8 mouse cellular contexts compared by ENCODE assay signal in genomic region chr5:38563121-38563520, GRCm38 (mm10). TPM values are rescaled to one million over a fixed set of nuclear protein-coding genes. Genes with fewer than 3 reads are reported as not detected.
DNase-seq lines count a peak whose midpoint lies in the region; ATAC-seq lines count a peak whose summit lies in the region.

Gene Wdr1, minus strand, starts transcription at chr5:38563221.

- H3K4me2 ChIP-seq in hindbrain, embryonic 16.5 days (ENCODE audit: low read length), result peak within 1 kb of the TSS; percentile 80

- H3K27ac ChIP-seq in hindbrain, embryonic 16.5 days (ENCODE audit: low read depth, low read length), result peak within 1 kb of the TSS; percentile 90
- H3K27ac ChIP-seq in macrophage, result peak within 1 kb of the TSS; percentile 84

- H3K9ac ChIP-seq in hindbrain, embryonic 16.5 days (ENCODE audit: low read depth, low read length), result peak within 1 kb of the TSS; percentile 95

- H3K36me3 ChIP-seq in hindbrain, embryonic 16.5 days (ENCODE audit: control insufficient read depth, insufficient read depth, low read length), result no peaks in the 10 kb centered on the region
- H3K36me3 ChIP-seq in macrophage (ENCODE audit: inconsistent target), result peaks cover 18% of the 10 kb centered on the region

- H3K27me3 ChIP-seq in hindbrain, embryonic 16.5 days (replicated peaks; ENCODE audit: control insufficient read depth, insufficient read depth, low read length), result no peaks in the 10 kb centered on the region

- H3K4me1 ChIP-seq in hindbrain, embryonic 16.5 days (ENCODE audit: control insufficient read depth, insufficient read depth, low read depth, low read length), result peaks cover 22% of the 10 kb centered on the region

- WGBS in hindbrain, embryonic 16.5 days, result 75% methylated on average over 2 of the region's 2 CpGs
- 91% methylated on average over 2 of the region's 2 CpGs for WGBS in macrophage (ENCODE audit: missing documents)

- peak within 1 kb of the TSS; percentile 92 for H3K4me3 ChIP-seq in hindbrain, embryonic 16.5 days (ENCODE audit: low read length)
- peak within 1 kb of the TSS; percentile 61 for H3K4me3 ChIP-seq in macrophage (ENCODE audit: inconsistent target)

- H3K9me3 ChIP-seq in hindbrain, embryonic 16.5 days (ENCODE audit: control insufficient read depth, low read length), result no peaks in the 10 kb centered on the region

- peaks cover 24% of the 10 kb centered on the region for H3K79me2 ChIP-seq in macrophage (ENCODE audit: inconsistent target)

- no peak for ATAC-seq in hindbrain, embryonic 16.5 days

- DNase-seq in frontal cortex, adult 2 months (ENCODE audit: extremely low spot score in 1 of 2, low spot score in 1 of 2), result no peak
- DNase-seq in frontal cortex, postnatal 25 days (ENCODE audit: low spot score in 2 of 2), result no peak
- DNase-seq in adrenal gland, adult 2 months, result no peak
- no peak for DNase-seq in gastrocnemius, adult 18-20 months (ENCODE audit: low spot score)
- no peak for DNase-seq in thymus, postnatal 25 days
- no peak for DNase-seq in natural killer cell, adult 2 months (ENCODE audit: low spot score in 2 of 2)

RNA-seq across cellular contexts. Expression of gene Wdr1, which starts in this region (rescaled TPM):
- polyA plus RNA-seq in frontal cortex, adult 2 months (2012; rRNA removed), result 167 and 173 TPM in 2 replicates
- 100 to 1,000 TPM; 149 to 155 TPM for total RNA-seq in adrenal gland, adult 2 months (2021)
- 62.9 and 65.8 TPM in 2 replicates for polyA plus RNA-seq in adrenal gland, adult 2 months (2012; rRNA removed)
- total RNA-seq in gastrocnemius, adult 18-20 months (2021), result 10 to 100 TPM; 38.3 to 70.3 TPM
- polyA plus RNA-seq in hindbrain, embryonic 16.5 days (2015; fragmentation: Nextera tagmentation; extraction: Ambion mirVana), result 202 and 210 TPM in 2 replicates
- 1,000 to 10,000 TPM in 1 of 26 experiments, 100 to 1,000 TPM in 25; 304 to 1,177 (median 538) TPM for total RNA-seq in macrophage (2018; cell fraction: chromatin; rRNA removed)
- total RNA-seq in macrophage (2018; cell fraction: cytosol; rRNA removed), result 100 to 1,000 TPM; 208 to 326 (median 265) TPM
- 100 to 1,000 TPM; 243 to 803 (median 349) TPM for total RNA-seq in macrophage (2018; cell fraction: nucleus; rRNA removed)
- 222 to 407 TPM (median 317 TPM) in 3 replicates for polyA plus RNA-seq in macrophage (2018)
